Mouse (Mus musculus) inflammation-experienced regulatory T-cells (primary cell): ENCODE data around the gene Stmnd1. TPM values are rescaled to one million over a fixed set of nuclear protein-coding genes. Genes with fewer than 3 reads are reported as not detected.

Experiments used
- polyA plus RNA-seq, 2 experiments: library from polyadenylated mRNA; unstranded; fragments of 100-300 nt; shearing (Covaris generic); gene quantifications; one replicate each; pipeline ENCODE4 v1.2.1; 2017

The Stmnd1 gene
- polyA plus RNA-seq = under 1 TPM in 1 of 2 experiments, not detected in 1; 0.11 TPM

DNA sequence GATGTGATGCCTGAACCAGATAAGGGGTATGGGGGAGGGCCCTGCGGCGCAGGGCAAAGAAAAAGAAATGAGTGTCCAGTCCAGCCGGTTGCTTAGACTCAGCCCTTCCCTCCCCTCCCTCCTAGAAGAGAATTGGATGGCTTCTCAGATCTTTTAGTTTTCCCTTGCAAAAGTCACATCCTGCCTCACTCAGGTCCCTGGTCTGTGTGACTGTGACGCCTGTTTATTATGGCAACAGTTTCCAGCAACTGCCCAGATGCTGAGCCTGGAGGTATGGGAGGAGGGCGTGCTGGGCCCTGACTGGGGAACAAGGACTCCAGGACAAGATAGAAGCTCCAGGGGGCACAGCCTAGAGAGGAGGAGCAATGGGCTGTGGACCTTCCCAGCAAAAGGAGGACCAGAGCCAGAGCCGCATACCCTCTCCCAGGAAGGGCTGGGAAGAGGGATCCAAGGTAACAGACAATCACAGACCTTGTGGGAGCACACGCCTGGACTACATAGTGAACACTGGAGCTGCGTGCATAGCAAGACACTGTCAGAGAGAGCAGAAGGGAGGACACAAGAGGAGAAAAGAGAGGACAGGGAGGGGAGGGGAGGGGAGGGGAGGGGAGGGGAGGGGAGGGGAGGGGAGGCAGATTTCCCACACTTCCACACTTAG, at the start of gene Stmnd1:
Gene Stmnd1, plus strand, starts transcription at position 269 of the 658 bp plus-strand sequence.

Other genes with a start within 250 kb of the Stmnd1 start
- under 1 TPM; 0.10 to 0.94 TPM for gene Rbm24, start 144.7 kb downstream of the Stmnd1 start, polyA plus RNA-seq
- gene Cap2, start 228.1 kb downstream of the Stmnd1 start, polyA plus RNA-seq = under 1 TPM in 1 of 2 experiments, not detected in 1; 0.19 TPM